Mouse (Mus musculus): ENCODE measurements around the gene Tnnc1.

GRCm38 (mm10) chr14:31194891-31195513 lies 13.1 kb upstream of the Tnnc1 start:
- no peak for TF ChIP-seq POLR2A (IDR thresholded peaks at IDR 0.05; ENCODE audit: low read depth, low read length)
- TF ChIP-seq CTCF (IDR thresholded peaks at IDR 0.05; ENCODE audit: extremely low read depth, insufficient read depth, insufficient read length, insufficient replicate concordance) = no peak

Data from spleen, adult 2 months (tissue).